Mouse (Mus musculus): Measurements from ENCODE around the gene Sdc4.

- TF ChIP-seq CTCF (IDR thresholded peaks at IDR 0.05 in 2 of 3, conservative IDR thresholded peaks at IDR 0.05 in 1 of 3; ENCODE audit: control insufficient read depth in 1 of 3, insufficient read depth in 1 of 3, low read depth in 2 of 3, low read length in 3 of 3, poor library complexity in 1 of 3, severe bottlenecking in 1 of 3) (peak; percentile 63 to 72 (median 65)), ZNF384 (IDR thresholded peaks at IDR 0.05; ENCODE audit: low read depth, low read length) (no peak), MAX (IDR thresholded peaks at IDR 0.05; ENCODE audit: low read length) (no peak), USF1 (IDR thresholded peaks at IDR 0.05; ENCODE audit: low read depth, low read length) (no peak), EP300 (IDR thresholded peaks at IDR 0.05; ENCODE audit: low read depth in 1 of 2, low read length in 2 of 2) (no peak), CHD1 (IDR thresholded peaks at IDR 0.05; ENCODE audit: low read depth, low read length) (no peak), USF2 (IDR thresholded peaks at IDR 0.05; ENCODE audit: borderline replicate concordance in 1 of 2, insufficient read depth in 1 of 2, low read depth in 1 of 2, low read length in 2 of 2) (no peak)
Observed at GRCm38 (mm10) chr2:164386953-164387352, 56.7 kb downstream of the Sdc4 start.

Data from MEL (cell line).